8 mouse cellular contexts compared by ENCODE assay signal in the genomic region with DNA sequence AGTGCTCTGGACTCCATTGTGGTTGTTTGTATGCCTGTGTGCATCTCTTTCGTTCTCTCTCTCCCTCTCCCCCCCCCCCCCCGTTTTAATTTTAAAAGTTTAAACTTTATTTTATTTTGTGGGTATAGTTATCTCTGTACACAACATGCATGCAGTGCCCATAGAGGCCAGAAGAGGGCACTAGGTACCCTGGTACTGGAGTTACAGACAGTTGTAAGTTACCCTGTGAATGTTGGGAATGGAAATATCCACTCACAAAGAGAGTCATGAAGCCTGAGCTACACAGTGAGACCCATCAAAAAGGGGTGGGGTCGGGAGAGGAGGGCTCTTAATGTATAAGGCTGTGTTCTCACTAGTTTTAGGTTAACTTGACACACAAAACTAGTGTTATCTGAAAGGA. TPM values are rescaled to one million over a fixed set of nuclear protein-coding genes. Genes with fewer than 3 reads are reported as not detected.
A peak's percentile ranks its signal among the peaks of the same experiment; 100 is the strongest.
DNase-seq lines count a peak whose midpoint lies in the region; ATAC-seq and TF ChIP-seq lines count a peak whose summit lies in the region.

No protein-coding gene starts in this region.

- H3K27me3 ChIP-seq in kidney, adult 2 months (replicated peaks; ENCODE audit: control insufficient read depth, insufficient read depth, low read length): no peaks in the 10 kb centered on the region
- no peaks in the 10 kb centered on the region for H3K27me3 ChIP-seq in Patski
- H3K27me3 ChIP-seq in hindbrain, embryonic 11.5 days (ENCODE audit: control insufficient read depth, insufficient read depth, low read length): no peaks in the 10 kb centered on the region
- H3K27me3 ChIP-seq in midbrain, embryonic 12.5 days: peaks cover 6% of the 10 kb centered on the region; the same call in 1 of the 2 replicates

- CTCF ChIA-PET in Patski (lab: Charles Lee): interaction anchor here (0.6 to 1.3 kb wide), 4 partner anchors 11 to 256 kb away, joined by 3 to 10 read pairs (median 4); partner anchors contain the start of gene Rnasel

- POLR2A ChIA-PET in Patski (lab: Charles Lee): no interaction called here

- no peaks in the 10 kb centered on the region for H3K9me3 ChIP-seq in hindbrain, embryonic 11.5 days (ENCODE audit: control insufficient read depth, low read length)
- no peaks in the 10 kb centered on the region for H3K9me3 ChIP-seq in midbrain, embryonic 12.5 days

- no peaks in the 10 kb centered on the region for H3K4me1 ChIP-seq in kidney, adult 2 months (ENCODE audit: control insufficient read depth, insufficient read depth, low read length)
- no peaks in the 10 kb centered on the region for H3K4me1 ChIP-seq in hindbrain, embryonic 11.5 days (replicated peaks; ENCODE audit: control insufficient read depth, insufficient read depth, low read length)
- peaks cover 4% of the 10 kb centered on the region; the same call in 1 of the 2 replicates for H3K4me1 ChIP-seq in midbrain, embryonic 12.5 days

- ATAC-seq in Patski: no peak
- 0 out of 2 replicates have a peak, but pooled peaks have one; percentile 36 for ATAC-seq in hindbrain, embryonic 11.5 days (ENCODE audit: low FRiP score)
- peak; percentile 18; the same call in 1 of the 2 replicates for ATAC-seq in midbrain, embryonic 12.5 days (ENCODE audit: low FRiP score, low read depth)

- 30% methylated on average over 3 of the region's 3 CpGs for WGBS in kidney, adult 2 months
- 23% methylated on average over 3 of the region's 3 CpGs for whole genome bisulfite sequencing in hindbrain, embryonic 11.5 days
- WGBS in midbrain, embryonic 12.5 days: 34% methylated on average over 3 of the region's 3 CpGs

- no peak overlapping the region for H3K27ac ChIP-seq in kidney, adult 2 months (ENCODE audit: insufficient read depth, low read depth, low read length)
- no peak overlapping the region for H3K27ac ChIP-seq in hindbrain, embryonic 11.5 days (ENCODE audit: low read depth, low read length)
- H3K27ac ChIP-seq in midbrain, embryonic 12.5 days (replicated peaks): no peak overlapping the region

- no peak overlapping the region for H3K9ac ChIP-seq in hindbrain, embryonic 11.5 days (ENCODE audit: low read depth, low read length)
- no peak overlapping the region for H3K9ac ChIP-seq in midbrain, embryonic 12.5 days (replicated peaks)

- H3K36me3 ChIP-seq in kidney, adult 2 months (ENCODE audit: control insufficient read depth, insufficient read depth, low read length): no peaks in the 10 kb centered on the region
- H3K36me3 ChIP-seq in hindbrain, embryonic 11.5 days (ENCODE audit: control insufficient read depth, insufficient read depth, low read length): no peaks in the 10 kb centered on the region
- no peaks in the 10 kb centered on the region for H3K36me3 ChIP-seq in midbrain, embryonic 12.5 days

- no peak for TF ChIP-seq POLR2A in kidney, adult 2 months (IDR thresholded peaks at IDR 0.05; ENCODE audit: low read depth, low read length)

- peak; percentile 29 for TF ChIP-seq CTCF in kidney, adult 2 months (conservative IDR thresholded peaks at IDR 0.05; ENCODE audit: insufficient read depth, insufficient read length, low read depth, low read length)
- TF ChIP-seq CTCF in Patski (IDR thresholded peaks at IDR 0.05): peak; percentile 67

- no peak overlapping the region for H3K4me2 ChIP-seq in hindbrain, embryonic 11.5 days (replicated peaks; ENCODE audit: low read depth, low read length)
- no peak overlapping the region for H3K4me2 ChIP-seq in midbrain, embryonic 12.5 days (replicated peaks)

- in situ Hi-C loops in Patski (cut with MboI; ENCODE audit: low pct_unique_long_range_greater_than_20kb): loop anchor here (25.0 kb wide), 2 partner anchors 111 to 611 kb away; partner anchors contain the start of gene Rgs8

- H3K4me3 ChIP-seq in kidney, adult 2 months (ENCODE audit: insufficient read depth, low read depth, low read length): no peak overlapping the region
- no peak overlapping the region for H3K4me3 ChIP-seq in hindbrain, embryonic 11.5 days (ENCODE audit: low read depth, low read length)
- H3K4me3 ChIP-seq in midbrain, embryonic 12.5 days: no peak overlapping the region

- peak; percentile 54 for DNase-seq in kidney, adult 2 months
- DNase-seq in kidney, adult 11 months: no peak
- no peak for DNase-seq in Patski (ENCODE audit: low read depth, low spot score)
- peak; percentile 49 to 73 for DNase-seq in cerebellum, postnatal 25 days
- DNase-seq in hindbrain, embryonic 11.5 days (ENCODE audit: low spot score): peak; percentile 76
- DNase-seq in left cerebral cortex, adult 18-20 months (ENCODE audit: low spot score in 2 of 2): peak; percentile 51 to 69
- peak; percentile 77 for DNase-seq in thymus, postnatal 14 days

RNA-seq across cellular contexts. Expression of gene Npl, which starts 1.0 kb away (rescaled TPM):
- polyA plus RNA-seq in kidney, adult 2 months (2012; rRNA removed): 33.7 and 41.2 TPM in 2 replicates
- 4.3 TPM for polyA plus RNA-seq in Patski (2021)
- 15.5 and 16.2 TPM in 2 replicates for polyA plus RNA-seq in hindbrain, embryonic 11.5 days (2014; fragmentation: Nextera tagmentation; extraction: Ambion mirVana)
- total RNA-seq in left cerebral cortex, adult 18-20 months (2021): 1 to 10 TPM; 5.3 to 5.4 TPM
- polyA plus RNA-seq in midbrain, embryonic 12.5 days (2016; fragmentation: Nextera tagmentation; extraction: Ambion mirVana): 16.3 and 16.7 TPM in 2 replicates

Comparison
In these comparisons a context has a peak if more than half of its experiments do, and no peak if none do; other contexts are left out.
1. DNase-seq: peak in kidney, adult 2 months (single experiment), cerebellum, postnatal 25 days (2 of 2), hindbrain, embryonic 11.5 days (single experiment), left cerebral cortex, adult 18-20 months (2 of 2) and thymus, postnatal 14 days (single experiment); none in kidney, adult 11 months (single experiment) and Patski (single experiment).